Mouse (Mus musculus): ENCODE data around the gene Zfp683. TPM values are rescaled to one million over a fixed set of nuclear protein-coding genes. Genes with fewer than 3 reads are reported as not detected.

The Zfp683 gene
- total RNA-seq, 2 experiments from 2014 or later, result not detected

GRCm38 (mm10) chr4:134090521-134091224 lies 37.0 kb downstream of the Zfp683 start:
- intact Hi-C loops (cut with DNase I), result no loop called here
- no peak for DNase-seq

- intact Hi-C loops (cut with DNase I), result no loop called here
Observed at GRCm38 (mm10) chr4:134091225-134091529, 37.5 kb downstream of the Zfp683 start.

GRCm38 (mm10) chr4:134092382-134093288 lies 39.0 kb downstream of the Zfp683 start:
- DNase-seq, result peak; percentile 31
- intact Hi-C loops (cut with DNase I), result no loop called here

More at GRCm38 (mm10) chr4:134091225-134091529, 37.5 kb downstream of the Zfp683 start:
- DNase-seq, result no peak

- intact Hi-C loops (cut with DNase I), result no loop called here
Observed at GRCm38 (mm10) chr4:134094004-134094564, 40.4 kb downstream of the Zfp683 start.

GRCm38 (mm10) chr4:134094923-134095547 lies 41.4 kb downstream of the Zfp683 start, which contains the start of gene Cd52:
TSS of gene Cd52 (minus strand) at chr4:134095082.
- intact Hi-C loops (cut with DNase I), result no loop called here

More at GRCm38 (mm10) chr4:134094004-134094564, 40.4 kb downstream of the Zfp683 start:
- no peak for DNase-seq

GRCm38 (mm10) chr4:134096120-134096519 lies 42.5 kb downstream of the Zfp683 start:
- DNase-seq, result no peak
- intact Hi-C loops (cut with DNase I), result no loop called here

More at GRCm38 (mm10) chr4:134094923-134095547, 41.4 kb downstream of the Zfp683 start, which contains the start of gene Cd52:
- DNase-seq, result no peak

GRCm38 (mm10) chr4:134097015-134097608 lies 43.5 kb downstream of the Zfp683 start:
- no peak for DNase-seq
- intact Hi-C loops (cut with DNase I), result no loop called here

GRCm38 (mm10) chr4:134098628-134099027 lies 45.0 kb downstream of the Zfp683 start:
- DNase-seq, result no peak
- intact Hi-C loops (cut with DNase I), result no loop called here

- intact Hi-C loops (cut with DNase I), result no loop called here
- DNase-seq, result no peak
Observed at GRCm38 (mm10) chr4:134100245-134100644, 46.6 kb downstream of the Zfp683 start.

GRCm38 (mm10) chr4:134101979-134102741 lies 48.5 kb downstream of the Zfp683 start, which contains the start of gene Ubxn11:
TSS of gene Ubxn11 (plus strand) at chr4:134102570.
- intact Hi-C loops (cut with DNase I), result no loop called here
- peak; percentile 86 for DNase-seq

- DNase-seq, result no peak
- intact Hi-C loops (cut with DNase I), result no loop called here
Observed at GRCm38 (mm10) chr4:134102742-134103119, 49.1 kb downstream of the Zfp683 start.

GRCm38 (mm10) chr4:134106105-134106504 lies 52.5 kb downstream of the Zfp683 start:
- intact Hi-C loops (cut with DNase I), result no loop called here
- no peak for DNase-seq

- DNase-seq, result no peak
- intact Hi-C loops (cut with DNase I), result no loop called here
Observed at GRCm38 (mm10) chr4:134107730-134108129, 54.1 kb downstream of the Zfp683 start.

- intact Hi-C loops (cut with DNase I), result no loop called here
Observed at GRCm38 (mm10) chr4:134108196-134108595, 54.6 kb downstream of the Zfp683 start.

More at GRCm38 (mm10) chr4:134108196-134108595, 54.6 kb downstream of the Zfp683 start:
- DNase-seq, result no peak

Other genes starting within 250 kb of the Zfp683 start
- gene Rps6ka1, start 166.0 kb upstream of the Zfp683 start, total RNA-seq (2021), result 10 to 100 TPM; 16.8 to 18.7 TPM
- 100 to 1,000 TPM; 274 to 291 TPM for gene Hmgn2, start 85.2 kb upstream of the Zfp683 start, total RNA-seq (2021)
- 10 to 100 TPM; 49.1 to 57.1 TPM for gene Dhdds, start 52.9 kb upstream of the Zfp683 start, total RNA-seq (2021)
- not detected for gene Lin28a, start 35.0 kb upstream of the Zfp683 start, total RNA-seq (2021)
- 1 to 10 TPM; 5.8 to 8.5 TPM for gene Crybg2, start 7.0 kb downstream of the Zfp683 start, total RNA-seq (2021)
- 1 to 10 TPM; 1.1 to 1.6 TPM for gene Cd52, start 41.2 kb downstream of the Zfp683 start, total RNA-seq (2021)
- 10 to 100 TPM; 16.9 to 24.0 TPM for gene Ubxn11, start 48.7 kb downstream of the Zfp683 start, total RNA-seq (2021)
- 100 to 1,000 TPM; 214 to 231 TPM for gene Sh3bgrl3, start 75.0 kb downstream of the Zfp683 start, total RNA-seq (2021)
- gene Cep85, start 133.3 kb downstream of the Zfp683 start, total RNA-seq (2021), result 10 to 100 TPM; 11.2 to 17.0 TPM
- not detected for gene Gm7534, start 149.2 kb downstream of the Zfp683 start, total RNA-seq (2021)
- under 1 TPM in 1 of 2 experiments, not detected in 1; 0.34 TPM for gene Catsper4, start 173.5 kb downstream of the Zfp683 start, total RNA-seq (2021)
- gene Cnksr1, start 184.6 kb downstream of the Zfp683 start, total RNA-seq (2021), result under 1 TPM; 0.22 to 0.36 TPM
- gene E130218I03Rik, start 189.8 kb downstream of the Zfp683 start, total RNA-seq (2021), result not detected
- gene Zfp593, start 191.8 kb downstream of the Zfp683 start, total RNA-seq (2021), result 10 to 100 TPM; 15.4 to 16.5 TPM
- gene Gm30191, start 193.1 kb downstream of the Zfp683 start, total RNA-seq (2021), result not detected
- gene Grrp1, start 200.3 kb downstream of the Zfp683 start, total RNA-seq (2021), result 1 to 10 TPM; 7.5 to 8.4 TPM
- gene Pdik1l, start 234.1 kb downstream of the Zfp683 start, total RNA-seq (2021), result 10 to 100 TPM; 36.9 to 39.7 TPM